Mouse (Mus musculus): Measurements from ENCODE around the gene Vmn1r51. TPM values are rescaled to one million over a fixed set of nuclear protein-coding genes. Genes with fewer than 3 reads are reported as not detected.
"Not testable (repeated sequence)": the region's sequence is repeated elsewhere in the genome, so short reads cannot be mapped to it uniquely, and the experiment has no call there.

Vmn1r51 gene
- polyA plus RNA-seq (2012; rRNA removed) = not detected in 2 replicates
- polyA plus RNA-seq (2014; fragmentation: Nextera tagmentation; extraction: Ambion mirVana) = not detected in 2 replicates

DNA sequence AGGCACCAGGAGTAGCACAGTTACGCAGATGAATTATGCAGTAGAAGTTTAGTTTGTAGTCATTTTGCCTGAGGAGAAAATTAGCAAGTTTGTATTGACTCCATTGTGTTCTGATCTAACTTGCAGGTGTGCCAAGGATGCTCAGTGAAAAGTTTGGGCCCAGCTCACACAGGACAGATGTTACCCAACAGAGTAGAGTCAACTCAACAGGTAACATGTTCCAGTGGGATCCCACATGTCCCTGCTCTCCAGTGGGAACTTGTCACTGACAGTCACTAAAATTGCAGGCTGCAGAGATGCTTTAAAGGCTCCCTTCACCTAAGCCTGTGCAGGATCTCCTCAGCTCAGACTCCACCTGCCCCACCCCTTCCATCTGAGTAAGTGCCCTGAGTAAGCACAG, at the start of gene Vmn1r51:
Gene Vmn1r51 (plus strand): TSS at position 301 of the 400 bp plus-strand sequence.
- not testable (repeated sequence) for H3K4me3 ChIP-seq (replicated peaks; ENCODE audit: low read length); H3K27me3 ChIP-seq (ENCODE audit: control insufficient read depth, insufficient read depth, low read length); H3K9me3 ChIP-seq (ENCODE audit: control insufficient read depth, low read length); H3K27ac ChIP-seq (replicated peaks; ENCODE audit: low read depth, low read length); DNase-seq (ENCODE audit: low spot score); ATAC-seq (ENCODE audit: low FRiP score, low read depth); H3K4me2 ChIP-seq (replicated peaks; ENCODE audit: low read depth, low read length, severe bottlenecking); H3K36me3 ChIP-seq (ENCODE audit: control insufficient read depth, insufficient read depth, low read length); H3K9ac ChIP-seq (ENCODE audit: low read depth, low read length, severe bottlenecking); H3K4me1 ChIP-seq (ENCODE audit: control insufficient read depth, insufficient read depth, low read length)
- 93% methylated on average over 1 of the region's 1 CpGs for WGBS

GRCm38 (mm10) chr6:90078406-90078805, 44.0 kb upstream of the Vmn1r51 start, which contains the start of gene Vmn1r49:
Gene Vmn1r49, minus strand, starts transcription at chr6:90078506.
- no peak for TF ChIP-seq POLR2A (IDR thresholded peaks at IDR 0.05; ENCODE audit: borderline replicate concordance, extremely low read depth, insufficient read depth, insufficient read length)
- DNase-seq (ENCODE audit: low spot score) (no peak), ATAC-seq (ENCODE audit: low FRiP score, low read depth) (no peak)
- Histone ChIP-seq H3K36me3 (ENCODE audit: control insufficient read depth, insufficient read depth, low read length) (no peaks in the 10 kb centered on the region), H3K9me3 (ENCODE audit: control insufficient read depth, low read length) (no peaks in the 10 kb centered on the region), H3K4me1 (ENCODE audit: control insufficient read depth, insufficient read depth, low read length) (no peaks in the 10 kb centered on the region), H3K4me3 (replicated peaks; ENCODE audit: low read length) (no peak within 1 kb of the TSS), H3K27ac (replicated peaks; ENCODE audit: low read depth, low read length) (no peak within 1 kb of the TSS), H3K9ac (ENCODE audit: low read depth, low read length, severe bottlenecking) (no peak within 1 kb of the TSS), H3K27me3 (ENCODE audit: control insufficient read depth, insufficient read depth, low read length) (no peaks in the 10 kb centered on the region), H3K4me2 (replicated peaks; ENCODE audit: low read depth, low read length, severe bottlenecking) (no peak within 1 kb of the TSS)
- 73% methylated on average over 4 of the region's 4 CpGs for WGBS

DNA sequence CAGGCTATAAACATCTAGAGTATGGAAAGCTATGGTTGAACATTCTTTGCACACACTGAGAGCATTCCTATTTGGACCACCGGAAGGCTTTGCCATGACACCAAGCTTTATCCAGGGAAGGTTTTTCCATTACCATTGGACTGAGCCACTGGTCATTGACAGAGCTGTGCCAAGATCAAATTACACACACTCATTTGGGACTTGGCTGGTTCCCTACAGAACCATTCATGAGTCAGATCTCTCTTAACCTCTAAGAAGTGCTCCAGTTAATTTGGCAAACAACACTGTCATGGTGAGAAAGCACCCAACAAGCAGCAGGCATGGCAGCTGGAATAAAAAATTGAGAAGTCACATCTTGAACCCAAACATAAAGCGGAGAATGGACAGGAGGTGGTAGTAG, 21.8 kb upstream of the Vmn1r51 start:
- WGBS = 81% methylated on average over 2 of the region's 2 CpGs
- H3K36me3 ChIP-seq (ENCODE audit: control insufficient read depth, insufficient read depth, low read length) = no peaks in the 10 kb centered on the region
- no peak for TF ChIP-seq POLR2A (IDR thresholded peaks at IDR 0.05; ENCODE audit: borderline replicate concordance, extremely low read depth, insufficient read depth, insufficient read length)
- ATAC-seq (ENCODE audit: low FRiP score, low read depth) (no peak), DNase-seq (ENCODE audit: low spot score) (no peak)
- H3K9ac ChIP-seq (ENCODE audit: low read depth, low read length, severe bottlenecking) = no peak overlapping the region
- no peak overlapping the region for H3K4me3 ChIP-seq (replicated peaks; ENCODE audit: low read length)
- no peaks in the 10 kb centered on the region for H3K9me3 ChIP-seq (ENCODE audit: control insufficient read depth, low read length)
- H3K4me2 ChIP-seq (replicated peaks; ENCODE audit: low read depth, low read length, severe bottlenecking) = no peak overlapping the region
- no peaks in the 10 kb centered on the region for H3K27me3 ChIP-seq (ENCODE audit: control insufficient read depth, insufficient read depth, low read length)
- H3K4me1 ChIP-seq (ENCODE audit: control insufficient read depth, insufficient read depth, low read length) = no peaks in the 10 kb centered on the region
- no peak overlapping the region for H3K27ac ChIP-seq (replicated peaks; ENCODE audit: low read depth, low read length)

- no peak within 1 kb of the TSS for H3K4me3 ChIP-seq (replicated peaks; ENCODE audit: low read length)
- WGBS = 58% methylated on average over 2 of the region's 2 CpGs
- no peak for DNase-seq (ENCODE audit: low spot score)
- no peak within 1 kb of the TSS for H3K4me2 ChIP-seq (replicated peaks; ENCODE audit: low read depth, low read length, severe bottlenecking)
- no peak within 1 kb of the TSS for H3K9ac ChIP-seq (ENCODE audit: low read depth, low read length, severe bottlenecking)
- H3K9me3 ChIP-seq (ENCODE audit: control insufficient read depth, low read length) = no peaks in the 10 kb centered on the region
- TF ChIP-seq POLR2A (IDR thresholded peaks at IDR 0.05; ENCODE audit: borderline replicate concordance, extremely low read depth, insufficient read depth, insufficient read length) = no peak
- no peaks in the 10 kb centered on the region for H3K4me1 ChIP-seq (ENCODE audit: control insufficient read depth, insufficient read depth, low read length)
- H3K27ac ChIP-seq (replicated peaks; ENCODE audit: low read depth, low read length) = no peak within 1 kb of the TSS
- H3K27me3 ChIP-seq (ENCODE audit: control insufficient read depth, insufficient read depth, low read length) = no peaks in the 10 kb centered on the region
- no peak for ATAC-seq (ENCODE audit: low FRiP score, low read depth)
- no peaks in the 10 kb centered on the region for H3K36me3 ChIP-seq (ENCODE audit: control insufficient read depth, insufficient read depth, low read length)
These were observed 21.3 kb upstream of the Vmn1r51 start, which contains the start of gene Vmn1r50 for GRCm38 (mm10) chr6:90101130-90101529. Gene Vmn1r50, plus strand, starts transcription at chr6:90101430.

DNA sequence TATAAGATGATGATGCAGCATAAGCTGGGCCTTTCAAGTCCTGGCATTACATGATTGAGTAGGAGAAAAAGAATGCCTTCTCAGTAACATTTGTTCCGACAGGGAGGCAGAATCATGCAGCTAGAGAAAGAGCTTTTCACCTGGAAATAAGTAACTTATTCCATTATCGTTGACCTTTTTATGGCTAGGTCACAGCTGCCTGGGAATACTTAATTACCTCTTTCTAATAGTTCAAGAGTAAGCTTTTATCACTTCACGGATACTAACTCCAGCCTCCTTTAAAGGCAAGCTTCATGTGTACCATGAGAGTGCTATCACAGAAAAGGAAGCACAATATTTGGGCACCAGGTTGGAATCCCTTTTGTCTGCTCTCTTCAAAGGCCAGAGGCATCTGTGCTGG, 37.7 kb downstream of the Vmn1r51 start:
- no peak overlapping the region for H3K4me2 ChIP-seq (replicated peaks; ENCODE audit: low read depth, low read length, severe bottlenecking)
- TF ChIP-seq POLR2A (IDR thresholded peaks at IDR 0.05; ENCODE audit: borderline replicate concordance, extremely low read depth, insufficient read depth, insufficient read length) = no peak
- H3K27ac ChIP-seq (replicated peaks; ENCODE audit: low read depth, low read length) = no peak overlapping the region
- no peak overlapping the region for H3K4me3 ChIP-seq (replicated peaks; ENCODE audit: low read length)
- 71% methylated on average over 3 of the region's 3 CpGs for WGBS
- DNase-seq (ENCODE audit: low spot score) (no peak), ATAC-seq (ENCODE audit: low FRiP score, low read depth) (no peak)
- no peaks in the 10 kb centered on the region for H3K36me3 ChIP-seq (ENCODE audit: control insufficient read depth, insufficient read depth, low read length)
- no peaks in the 10 kb centered on the region for H3K9me3 ChIP-seq (ENCODE audit: control insufficient read depth, low read length)
- no peaks in the 10 kb centered on the region for H3K27me3 ChIP-seq (ENCODE audit: control insufficient read depth, insufficient read depth, low read length)
- no peak overlapping the region for H3K9ac ChIP-seq (ENCODE audit: low read depth, low read length, severe bottlenecking)
- no peaks in the 10 kb centered on the region for H3K4me1 ChIP-seq (ENCODE audit: control insufficient read depth, insufficient read depth, low read length)

GRCm38 (mm10) chr6:90174508-90174907, 52.1 kb downstream of the Vmn1r51 start, which contains the start of gene Vmn1r52:
Gene Vmn1r52, plus strand, starts transcription at chr6:90174808.
- WGBS = 66% methylated on average over 2 of the region's 2 CpGs
- Histone ChIP-seq H3K36me3 (ENCODE audit: control insufficient read depth, insufficient read depth, low read length) (no peaks in the 10 kb centered on the region), H3K27me3 (ENCODE audit: control insufficient read depth, insufficient read depth, low read length) (no peaks in the 10 kb centered on the region), H3K27ac (replicated peaks; ENCODE audit: low read depth, low read length) (no peak within 1 kb of the TSS), H3K4me2 (replicated peaks; ENCODE audit: low read depth, low read length, severe bottlenecking) (no peak within 1 kb of the TSS), H3K4me1 (ENCODE audit: control insufficient read depth, insufficient read depth, low read length) (no peaks in the 10 kb centered on the region), H3K9ac (ENCODE audit: low read depth, low read length, severe bottlenecking) (no peak within 1 kb of the TSS), H3K9me3 (ENCODE audit: control insufficient read depth, low read length) (no peaks in the 10 kb centered on the region), H3K4me3 (replicated peaks; ENCODE audit: low read length) (no peak within 1 kb of the TSS)
- no peak for ATAC-seq (ENCODE audit: low FRiP score, low read depth)
- no peak for DNase-seq (ENCODE audit: low spot score)
- no peak for TF ChIP-seq POLR2A (IDR thresholded peaks at IDR 0.05; ENCODE audit: borderline replicate concordance, extremely low read depth, insufficient read depth, insufficient read length)

Other genes with a start within 250 kb of the Vmn1r51 start
- gene Vmn1r42, start 246.2 kb upstream of the Vmn1r51 start, polyA plus RNA-seq (2012; rRNA removed) = not detected in 2 replicates
- not detected in 2 replicates for gene Vmn1r42, start 246.2 kb upstream of the Vmn1r51 start, polyA plus RNA-seq (2014; fragmentation: Nextera tagmentation; extraction: Ambion mirVana)
- not detected in 2 replicates for gene Vmn1r43, start 246.2 kb upstream of the Vmn1r51 start, polyA plus RNA-seq (2012; rRNA removed)
- not detected in 2 replicates for gene Vmn1r43, start 246.2 kb upstream of the Vmn1r51 start, polyA plus RNA-seq (2014; fragmentation: Nextera tagmentation; extraction: Ambion mirVana)
- not detected in 2 replicates for gene Vmn1r44, start 238.9 kb upstream of the Vmn1r51 start, polyA plus RNA-seq (2012; rRNA removed)
- not detected in 2 replicates for gene Vmn1r44, start 238.9 kb upstream of the Vmn1r51 start, polyA plus RNA-seq (2014; fragmentation: Nextera tagmentation; extraction: Ambion mirVana)
- not detected in 2 replicates for gene Vmn1r45, start 182.0 kb upstream of the Vmn1r51 start, polyA plus RNA-seq (2012; rRNA removed)
- not detected in 2 replicates for gene Vmn1r45, start 182.0 kb upstream of the Vmn1r51 start, polyA plus RNA-seq (2014; fragmentation: Nextera tagmentation; extraction: Ambion mirVana)
- gene Vmn1r46, start 153.3 kb upstream of the Vmn1r51 start, polyA plus RNA-seq (2012; rRNA removed) = not detected in 2 replicates
- gene Vmn1r46, start 153.3 kb upstream of the Vmn1r51 start, polyA plus RNA-seq (2014; fragmentation: Nextera tagmentation; extraction: Ambion mirVana) = not detected in 2 replicates
- gene Vmn1r47, start 106.4 kb upstream of the Vmn1r51 start, polyA plus RNA-seq (2012; rRNA removed) = not detected in 2 replicates
- gene Vmn1r47, start 106.4 kb upstream of the Vmn1r51 start, polyA plus RNA-seq (2014; fragmentation: Nextera tagmentation; extraction: Ambion mirVana) = not detected in 2 replicates
- not detected in 2 replicates for gene Vmn1r48, start 85.8 kb upstream of the Vmn1r51 start, polyA plus RNA-seq (2012; rRNA removed)
- gene Vmn1r48, start 85.8 kb upstream of the Vmn1r51 start, polyA plus RNA-seq (2014; fragmentation: Nextera tagmentation; extraction: Ambion mirVana) = not detected in 2 replicates
- gene Vmn1r49, start 44.1 kb upstream of the Vmn1r51 start, polyA plus RNA-seq (2012; rRNA removed) = not detected in 2 replicates
- gene Vmn1r49, start 44.1 kb upstream of the Vmn1r51 start, polyA plus RNA-seq (2014; fragmentation: Nextera tagmentation; extraction: Ambion mirVana) = not detected in 2 replicates
- gene Vmn1r50, start 21.2 kb upstream of the Vmn1r51 start, polyA plus RNA-seq (2012; rRNA removed) = not detected in 2 replicates
- gene Vmn1r50, start 21.2 kb upstream of the Vmn1r51 start, polyA plus RNA-seq (2014; fragmentation: Nextera tagmentation; extraction: Ambion mirVana) = not detected in 2 replicates
- gene Vmn1r52, start 52.2 kb downstream of the Vmn1r51 start, polyA plus RNA-seq (2012; rRNA removed) = not detected in 2 replicates
- not detected in 2 replicates for gene Vmn1r52, start 52.2 kb downstream of the Vmn1r51 start, polyA plus RNA-seq (2014; fragmentation: Nextera tagmentation; extraction: Ambion mirVana)
- gene V1ra8, start 80.2 kb downstream of the Vmn1r51 start, polyA plus RNA-seq (2012; rRNA removed) = not detected in 2 replicates
- not detected in 2 replicates for gene V1ra8, start 80.2 kb downstream of the Vmn1r51 start, polyA plus RNA-seq (2014; fragmentation: Nextera tagmentation; extraction: Ambion mirVana)
- not detected in 2 replicates for gene Vmn1r53, start 101.8 kb downstream of the Vmn1r51 start, polyA plus RNA-seq (2012; rRNA removed)
- not detected in 2 replicates for gene Vmn1r53, start 101.8 kb downstream of the Vmn1r51 start, polyA plus RNA-seq (2014; fragmentation: Nextera tagmentation; extraction: Ambion mirVana)
- gene Vmn1r54, start 123.7 kb downstream of the Vmn1r51 start, polyA plus RNA-seq (2012; rRNA removed) = not detected in 2 replicates
- gene Vmn1r54, start 123.7 kb downstream of the Vmn1r51 start, polyA plus RNA-seq (2014; fragmentation: Nextera tagmentation; extraction: Ambion mirVana) = not detected in 2 replicates
- gene BC048671, start 178.6 kb downstream of the Vmn1r51 start, polyA plus RNA-seq (2012; rRNA removed) = not detected in 2 replicates
- gene BC048671, start 178.6 kb downstream of the Vmn1r51 start, polyA plus RNA-seq (2014; fragmentation: Nextera tagmentation; extraction: Ambion mirVana) = not detected in 2 replicates
- gene Chst13, start 202.6 kb downstream of the Vmn1r51 start, polyA plus RNA-seq (2012; rRNA removed) = 0.59 and 1.4 TPM in 2 replicates
- 0.91 and 0.94 TPM in 2 replicates for gene Chst13, start 202.6 kb downstream of the Vmn1r51 start, polyA plus RNA-seq (2014; fragmentation: Nextera tagmentation; extraction: Ambion mirVana)
- 0.04 and 0.06 TPM in 2 replicates for gene Uroc1, start 210.7 kb downstream of the Vmn1r51 start, polyA plus RNA-seq (2012; rRNA removed)
- 0.08 and 0.12 TPM in 2 replicates for gene Uroc1, start 210.7 kb downstream of the Vmn1r51 start, polyA plus RNA-seq (2014; fragmentation: Nextera tagmentation; extraction: Ambion mirVana)
- 15.1 and 18.0 TPM in 2 replicates for gene Zxdc, start 246.9 kb downstream of the Vmn1r51 start, polyA plus RNA-seq (2012; rRNA removed)
- 12.4 and 13.5 TPM in 2 replicates for gene Zxdc, start 246.9 kb downstream of the Vmn1r51 start, polyA plus RNA-seq (2014; fragmentation: Nextera tagmentation; extraction: Ambion mirVana)